Mouse (Mus musculus): Measurements from ENCODE around the gene Vangl1.
"Not testable (repeated sequence)": the region's sequence is repeated elsewhere in the genome, so short reads cannot be mapped to it uniquely, and the experiment has no call there.

Vangl1 gene

GRCm38 (mm10) chr3:102167555-102168210 is 36.8 kb downstream of the Vangl1 start:
- no peak for DNase-seq

GRCm38 (mm10) chr3:102166794-102167193 is 37.7 kb downstream of the Vangl1 start:
- DNase-seq, result no peak

- DNase-seq, result no peak
Observed at GRCm38 (mm10) chr3:102166287-102166620, 38.2 kb downstream of the Vangl1 start.

GRCm38 (mm10) chr3:102165536-102166286 is 38.8 kb downstream of the Vangl1 start:
- DNase-seq, result no peak

GRCm38 (mm10) chr3:102164911-102165310 is 39.6 kb downstream of the Vangl1 start:
- no peak for DNase-seq

- not testable (repeated sequence) for DNase-seq
Observed at GRCm38 (mm10) chr3:102163861-102164260, 40.6 kb downstream of the Vangl1 start.

GRCm38 (mm10) chr3:102159423-102160325 is 44.8 kb downstream of the Vangl1 start:
- DNase-seq, result no peak

GRCm38 (mm10) chr3:102158759-102159422 is 45.6 kb downstream of the Vangl1 start:
- DNase-seq, result no peak

- no peak for DNase-seq
Observed at GRCm38 (mm10) chr3:102157652-102158051, 46.8 kb downstream of the Vangl1 start.

GRCm38 (mm10) chr3:102156737-102157136 is 47.8 kb downstream of the Vangl1 start:
- no peak for DNase-seq

GRCm38 (mm10) chr3:102154107-102154506 is 50.4 kb downstream of the Vangl1 start:
- DNase-seq, result no peak

- DNase-seq, result no peak
Observed at GRCm38 (mm10) chr3:102152872-102153271, 51.6 kb downstream of the Vangl1 start.

GRCm38 (mm10) chr3:102152471-102152870 is 52.0 kb downstream of the Vangl1 start:
- DNase-seq, result no peak

GRCm38 (mm10) chr3:102151850-102152249 is 52.6 kb downstream of the Vangl1 start:
- DNase-seq, result no peak

GRCm38 (mm10) chr3:102149941-102150340 is 54.6 kb downstream of the Vangl1 start:
- no peak for DNase-seq

GRCm38 (mm10) chr3:102147189-102147588 is 57.3 kb downstream of the Vangl1 start:
- no peak for DNase-seq

GRCm38 (mm10) chr3:102146428-102146827 is 58.1 kb downstream of the Vangl1 start:
- no peak for DNase-seq

GRCm38 (mm10) chr3:102145645-102146386 is 58.7 kb downstream of the Vangl1 start:
- no peak for DNase-seq

- no peak for DNase-seq
Observed at GRCm38 (mm10) chr3:102144401-102144800, 60.1 kb downstream of the Vangl1 start.

GRCm38 (mm10) chr3:102143536-102143935 is 61.0 kb downstream of the Vangl1 start:
- DNase-seq, result no peak

- no peak for DNase-seq
Observed at GRCm38 (mm10) chr3:102142947-102143346, 61.5 kb downstream of the Vangl1 start.

GRCm38 (mm10) chr3:102141893-102142292 is 62.6 kb downstream of the Vangl1 start:
- no peak for DNase-seq
